Mouse (Mus musculus): ENCODE data around the gene Lgi1.

DNA sequence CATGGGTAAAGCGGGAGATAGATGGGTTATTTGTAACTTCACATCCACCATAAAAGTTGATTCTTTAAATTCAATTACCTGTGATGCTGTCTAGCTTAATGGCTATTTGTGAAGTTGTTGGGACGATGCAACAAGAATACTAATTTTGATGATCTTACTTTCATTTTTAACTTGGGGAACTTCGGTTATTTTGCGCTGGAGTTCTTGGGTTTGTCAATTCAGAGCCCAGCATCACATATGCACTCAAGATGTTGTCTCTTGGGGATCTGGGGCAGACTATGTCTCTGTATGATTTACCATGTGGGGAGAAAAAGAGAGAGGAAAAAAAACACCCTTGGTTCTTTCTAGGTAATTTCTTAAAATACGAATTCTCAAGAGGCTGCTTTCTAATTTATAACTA, 1.4 kb downstream of the Lgi1 start:
- TF ChIP-seq GATA1 (IDR thresholded peaks at IDR 0.05; ENCODE audit: low read length): no peak
- no peak for TF ChIP-seq TAL1 (IDR thresholded peaks at IDR 0.05; ENCODE audit: low read length)
